8 mouse cellular contexts compared by ENCODE assay signal in genomic region chr2:157751589-157752373, GRCm38 (mm10). TPM values are rescaled to one million over a fixed set of nuclear protein-coding genes. Genes with fewer than 3 reads are reported as not detected.
DNase-seq lines count a peak whose midpoint lies in the region; ATAC-seq and TF ChIP-seq lines count a peak whose summit lies in the region.

No protein-coding gene starts in this region.

- no peak for TF ChIP-seq CTCF in kidney, adult 2 months (conservative IDR thresholded peaks at IDR 0.05; ENCODE audit: insufficient read depth, insufficient read length, low read depth, low read length)

- 0 out of 2 replicates have a peak overlapping the region, but pooled peaks have one; percentile 6 for H3K4me2 ChIP-seq in embryonic facial prominence, embryonic 12.5 days (replicated peaks)
- no peak overlapping the region for H3K4me2 ChIP-seq in liver, embryonic 11.5 days
- H3K4me2 ChIP-seq in neural tube, embryonic 15.5 days, result peak overlapping the region; percentile 45

- no peak for TF ChIP-seq POLR2A in kidney, adult 2 months (IDR thresholded peaks at IDR 0.05; ENCODE audit: low read depth, low read length)

- H3K27ac ChIP-seq in embryonic facial prominence, embryonic 12.5 days, result no peak overlapping the region
- peak overlapping the region; percentile 23 for H3K27ac ChIP-seq in heart, embryonic 10.5 days
- peak overlapping the region; percentile 44 for H3K27ac ChIP-seq in kidney, adult 2 months (ENCODE audit: insufficient read depth, low read depth, low read length)
- H3K27ac ChIP-seq in liver, embryonic 11.5 days (ENCODE audit: low read depth, low read length), result 0 out of 2 replicates have a peak overlapping the region, but pooled peaks have one; percentile 6
- peak overlapping the region; percentile 83 for H3K27ac ChIP-seq in neural tube, embryonic 15.5 days (replicated peaks)

- H3K4me1 ChIP-seq in embryonic facial prominence, embryonic 12.5 days, result peaks cover 11% of the 10 kb centered on the region
- H3K4me1 ChIP-seq in heart, embryonic 10.5 days, result peaks cover 53% of the 10 kb centered on the region
- peaks cover 7% of the 10 kb centered on the region for H3K4me1 ChIP-seq in kidney, adult 2 months (ENCODE audit: control insufficient read depth, insufficient read depth, low read length)
- peaks cover 14% of the 10 kb centered on the region for H3K4me1 ChIP-seq in liver, embryonic 11.5 days (replicated peaks; ENCODE audit: control insufficient read depth, insufficient read depth, low read length)
- H3K4me1 ChIP-seq in neural tube, embryonic 15.5 days, result peaks cover 63% of the 10 kb centered on the region

- ATAC-seq in embryonic facial prominence, embryonic 12.5 days (ENCODE audit: insufficient number of reproducible peaks, insufficient read depth, low FRiP score, low TSS enrichment), result no peak
- no peak for ATAC-seq in liver, embryonic 11.5 days (replicated peaks; ENCODE audit: low FRiP score)
- ATAC-seq in neural tube, embryonic 15.5 days (ENCODE audit: low FRiP score), result peak; percentile 80
- ATAC-seq in activated CD4-positive, CD25-positive, alpha-beta regulatory T cell, adult 4 months, result no peak

- 47% methylated on average over 22 of the region's 22 CpGs for WGBS in embryonic facial prominence, embryonic 12.5 days
- WGBS in heart, embryonic 10.5 days, result 48% methylated on average over 22 of the region's 22 CpGs
- WGBS in kidney, adult 2 months, result 54% methylated on average over 22 of the region's 22 CpGs
- WGBS in liver, embryonic 11.5 days, result 67% methylated on average over 22 of the region's 22 CpGs
- WGBS in neural tube, embryonic 15.5 days, result 29% methylated on average over 22 of the region's 22 CpGs

- no peak overlapping the region for H3K9ac ChIP-seq in embryonic facial prominence, embryonic 12.5 days
- no peak overlapping the region for H3K9ac ChIP-seq in liver, embryonic 11.5 days (ENCODE audit: low read depth, low read length)
- H3K9ac ChIP-seq in neural tube, embryonic 15.5 days (replicated peaks), result peak overlapping the region; percentile 31; the same call in 1 of the 2 replicates

- H3K9me3 ChIP-seq in embryonic facial prominence, embryonic 12.5 days, result no peaks in the 10 kb centered on the region
- H3K9me3 ChIP-seq in heart, embryonic 10.5 days, result no peaks in the 10 kb centered on the region
- H3K9me3 ChIP-seq in liver, embryonic 11.5 days (ENCODE audit: control insufficient read depth, low read length), result no peaks in the 10 kb centered on the region
- no peaks in the 10 kb centered on the region for H3K9me3 ChIP-seq in neural tube, embryonic 15.5 days (replicated peaks)

- peak; percentile 90 for DNase-seq in brain, adult 2 months (ENCODE audit: low read depth, low spot score)
- peak; percentile 68 for DNase-seq in heart, embryonic 10.5 days (ENCODE audit: low spot score)
- DNase-seq in kidney, adult 2 months, result peak; percentile 58
- no peak for DNase-seq in liver, embryonic 11.5 days (ENCODE audit: low spot score)
- no peak for DNase-seq in thymus, postnatal 4 days

- H3K27me3 ChIP-seq in embryonic facial prominence, embryonic 12.5 days, result no peaks in the 10 kb centered on the region
- no peaks in the 10 kb centered on the region for H3K27me3 ChIP-seq in heart, embryonic 10.5 days (ENCODE audit: insufficient read depth, poor library complexity, severe bottlenecking)
- H3K27me3 ChIP-seq in kidney, adult 2 months (replicated peaks; ENCODE audit: control insufficient read depth, insufficient read depth, low read length), result no peaks in the 10 kb centered on the region
- H3K27me3 ChIP-seq in liver, embryonic 11.5 days (replicated peaks; ENCODE audit: control insufficient read depth, insufficient read depth, low read length), result no peaks in the 10 kb centered on the region
- H3K27me3 ChIP-seq in neural tube, embryonic 15.5 days (replicated peaks), result no peaks in the 10 kb centered on the region

- no peak overlapping the region for H3K4me3 ChIP-seq in embryonic facial prominence, embryonic 12.5 days
- 0 out of 2 replicates have a peak overlapping the region, but pooled peaks have one; percentile 19 for H3K4me3 ChIP-seq in heart, embryonic 10.5 days
- no peak overlapping the region for H3K4me3 ChIP-seq in kidney, adult 2 months (ENCODE audit: insufficient read depth, low read depth, low read length)
- no peak overlapping the region for H3K4me3 ChIP-seq in liver, embryonic 11.5 days (ENCODE audit: low read depth, low read length)
- no peak overlapping the region for H3K4me3 ChIP-seq in neural tube, embryonic 15.5 days (replicated peaks)

- H3K36me3 ChIP-seq in embryonic facial prominence, embryonic 12.5 days, result 0 out of 2 replicates have a peak, but pooled peaks cover 4% of the 10 kb centered on the region
- H3K36me3 ChIP-seq in heart, embryonic 10.5 days, result no peaks in the 10 kb centered on the region
- no peaks in the 10 kb centered on the region for H3K36me3 ChIP-seq in kidney, adult 2 months (ENCODE audit: control insufficient read depth, insufficient read depth, low read length)
- no peaks in the 10 kb centered on the region for H3K36me3 ChIP-seq in liver, embryonic 11.5 days (ENCODE audit: control insufficient read depth, insufficient read depth, low read length)
- no peaks in the 10 kb centered on the region for H3K36me3 ChIP-seq in neural tube, embryonic 15.5 days

RNA-seq across cellular contexts. Expression of gene Ctnnbl1, which starts 14.6 kb away (rescaled TPM):
- polyA plus RNA-seq in embryonic facial prominence, embryonic 12.5 days (2016; fragmentation: Nextera tagmentation; extraction: Ambion mirVana), result 74.0 and 78.0 TPM in 2 replicates
- polyA plus RNA-seq in heart, embryonic 10.5 days (2016; fragmentation: Nextera tagmentation; extraction: Ambion mirVana), result 42.5 and 59.1 TPM in 2 replicates
- polyA plus RNA-seq in kidney, adult 2 months (2012; rRNA removed), result 16.7 and 17.6 TPM in 2 replicates
- polyA plus RNA-seq in liver, embryonic 11.5 days (2014; fragmentation: Nextera tagmentation; extraction: Ambion mirVana), result 56.3 and 65.0 TPM in 2 replicates
- 51.3 and 52.6 TPM in 2 replicates for polyA plus RNA-seq in neural tube, embryonic 15.5 days (2015; fragmentation: Nextera tagmentation; extraction: Ambion mirVana)
- 10 to 100 TPM; 64.0 to 74.3 TPM for polyA plus RNA-seq in activated CD4-positive, CD25-positive, alpha-beta regulatory T cell, adult 4 months (2017; shearing (Covaris generic))

Comparison
In these comparisons a context has a peak if more than half of its experiments do, and no peak if none do; other contexts are left out.
1. DNase-seq: peak in brain, adult 2 months (single experiment), heart, embryonic 10.5 days (single experiment) and kidney, adult 2 months (single experiment); none in liver, embryonic 11.5 days (single experiment) and thymus, postnatal 4 days (single experiment).